Mouse (Mus musculus): Measurements from ENCODE around the gene Hadh.

Hadh gene

DNA sequence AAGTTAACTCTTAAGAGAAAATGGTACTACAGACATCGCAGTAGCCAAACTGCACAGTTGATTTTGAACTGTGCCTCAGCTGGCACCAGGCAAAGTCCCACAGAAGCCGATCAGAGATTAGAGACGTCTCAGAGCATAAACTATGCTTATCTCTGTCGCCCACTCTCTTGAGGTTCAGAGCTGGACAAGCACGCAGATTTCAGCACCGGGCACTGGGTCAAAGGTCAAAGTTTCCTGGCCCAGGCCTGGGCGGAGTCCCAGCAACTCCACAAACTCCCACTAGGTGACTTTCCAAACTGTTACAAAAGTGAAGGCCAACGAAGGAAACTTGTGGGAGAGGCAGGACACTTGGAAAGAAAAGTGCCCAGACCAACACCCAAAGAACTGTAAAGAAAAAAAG, 744 bp downstream of the Hadh start:
- no peak for DNase-seq (ENCODE audit: low spot score)

DNA sequence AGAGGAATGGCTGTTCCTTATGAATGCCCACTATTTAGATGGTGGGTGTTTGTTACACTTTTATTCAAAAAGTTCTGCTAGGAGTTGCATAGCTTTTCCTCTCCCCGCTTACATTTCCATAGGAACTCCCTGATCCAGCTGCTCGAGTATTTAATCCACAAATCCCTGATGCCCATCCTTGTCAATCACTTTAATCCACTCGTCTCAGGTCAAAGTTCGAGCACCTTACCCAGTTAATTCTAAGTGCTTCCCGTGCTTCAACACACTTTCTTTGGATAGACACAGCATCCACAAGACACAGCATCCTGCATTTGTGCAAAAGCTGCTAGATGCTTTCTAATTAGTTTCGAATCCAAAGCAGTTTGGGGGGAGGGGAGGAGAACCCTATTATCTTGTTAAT, 1.5 kb downstream of the Hadh start:
- no peak for DNase-seq (ENCODE audit: low spot score)

DNA sequence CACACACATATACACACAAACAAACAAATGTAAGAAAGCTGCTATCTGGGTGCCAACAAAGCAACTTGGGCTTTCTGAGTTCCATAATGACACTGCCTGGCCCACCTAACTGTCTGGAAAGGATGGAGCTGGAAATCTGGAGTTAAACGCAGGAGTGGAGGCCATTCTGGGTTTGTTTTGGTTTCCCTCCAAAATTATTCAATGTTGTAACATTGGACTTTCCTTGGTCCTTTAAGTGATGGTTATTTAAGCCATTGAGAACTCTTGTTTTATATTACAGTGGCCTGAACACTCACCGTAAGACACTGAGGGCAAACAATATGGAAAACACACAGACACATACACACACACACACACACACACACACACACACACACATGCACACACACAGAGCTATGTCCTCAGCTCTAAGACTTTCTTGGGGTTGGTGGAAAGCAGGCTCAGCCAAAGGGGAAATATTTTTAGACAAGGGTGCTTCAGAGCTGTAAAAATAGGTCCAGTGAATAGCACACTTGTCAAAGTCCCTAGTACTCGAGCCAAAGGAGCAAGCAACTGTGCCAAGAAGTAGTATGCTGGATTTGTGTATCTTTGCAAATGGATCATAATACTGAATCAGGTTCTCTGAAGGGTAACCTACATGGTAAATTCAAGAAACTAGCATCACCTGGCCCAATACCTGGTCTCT, 5.4 kb downstream of the Hadh start:
- no peak for DNase-seq (ENCODE audit: low spot score)

DNA sequence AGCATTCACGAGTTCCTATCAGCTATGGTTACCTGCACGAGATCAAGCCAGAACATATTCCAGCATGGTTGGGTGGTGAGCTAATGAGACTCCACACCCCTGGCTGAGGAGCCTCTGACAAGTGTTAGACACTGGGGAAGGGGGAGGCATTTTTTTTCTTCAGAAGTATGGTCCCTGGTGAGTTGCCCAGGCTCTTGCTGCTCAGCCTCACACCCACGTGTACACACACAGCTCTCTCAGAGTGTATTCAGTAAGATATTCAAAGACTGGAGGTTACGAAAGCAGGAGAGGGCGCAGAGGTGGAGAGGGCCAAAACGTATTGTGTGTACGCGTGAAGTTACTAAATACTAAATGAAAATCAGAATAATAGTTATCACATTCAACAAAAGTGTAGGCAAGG, 6.4 kb downstream of the Hadh start:
- no peak for DNase-seq (ENCODE audit: low spot score)

DNA sequence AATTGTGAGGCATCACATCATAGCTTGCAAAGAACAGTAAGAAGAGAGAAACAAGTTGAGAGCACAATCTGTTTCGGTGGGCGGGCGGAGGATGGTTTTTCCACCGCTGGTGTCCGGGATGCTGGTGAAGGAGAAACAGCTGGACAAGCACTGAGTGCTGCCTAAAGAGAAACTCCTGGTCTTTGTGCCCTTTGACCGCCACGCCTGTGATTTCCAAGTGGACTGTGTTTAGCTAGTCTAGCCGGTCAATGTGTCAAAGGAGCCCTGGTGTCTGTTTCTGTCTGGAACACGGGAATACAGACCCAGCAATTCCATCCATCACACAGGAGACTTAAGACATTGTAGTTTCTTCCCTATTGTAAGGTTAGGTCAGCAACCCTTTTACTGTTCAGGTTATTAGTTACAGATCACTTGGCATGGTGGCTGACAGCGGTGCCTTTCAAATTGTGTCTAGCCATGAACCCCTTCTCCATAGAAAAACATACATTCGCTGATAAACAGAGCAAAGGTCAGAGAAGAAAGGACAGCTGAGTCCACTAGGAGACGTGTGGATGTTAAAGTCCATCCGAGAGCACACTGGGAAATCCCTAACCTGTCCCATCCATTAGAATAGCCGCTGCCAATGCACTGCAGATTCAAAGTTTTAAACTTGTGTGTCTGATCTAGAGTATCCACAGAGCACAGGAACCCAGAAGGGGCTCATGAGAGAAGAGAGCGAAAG, 8.0 kb downstream of the Hadh start:
- DNase-seq (ENCODE audit: low spot score): no peak

DNA sequence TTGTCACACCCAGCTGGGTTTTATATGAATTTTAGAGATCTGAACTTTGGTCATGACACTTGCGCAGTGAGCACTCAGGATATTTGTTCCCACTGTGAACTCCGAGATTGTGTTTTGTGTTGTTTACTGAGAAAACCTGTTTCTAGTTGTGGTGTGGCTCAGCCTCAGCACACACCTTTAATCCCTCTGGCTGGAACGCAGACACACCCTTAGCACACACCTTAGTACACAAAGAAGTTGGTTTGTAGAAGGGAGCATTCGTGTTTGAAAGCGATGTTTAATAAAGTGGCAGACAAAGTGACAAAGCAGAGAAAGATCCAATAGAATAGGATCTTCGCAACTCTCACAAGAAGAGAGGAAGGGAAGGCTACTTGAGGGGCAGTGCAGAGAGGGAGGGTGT, 11.5 kb downstream of the Hadh start:
- no peak for DNase-seq (ENCODE audit: low spot score)

DNA sequence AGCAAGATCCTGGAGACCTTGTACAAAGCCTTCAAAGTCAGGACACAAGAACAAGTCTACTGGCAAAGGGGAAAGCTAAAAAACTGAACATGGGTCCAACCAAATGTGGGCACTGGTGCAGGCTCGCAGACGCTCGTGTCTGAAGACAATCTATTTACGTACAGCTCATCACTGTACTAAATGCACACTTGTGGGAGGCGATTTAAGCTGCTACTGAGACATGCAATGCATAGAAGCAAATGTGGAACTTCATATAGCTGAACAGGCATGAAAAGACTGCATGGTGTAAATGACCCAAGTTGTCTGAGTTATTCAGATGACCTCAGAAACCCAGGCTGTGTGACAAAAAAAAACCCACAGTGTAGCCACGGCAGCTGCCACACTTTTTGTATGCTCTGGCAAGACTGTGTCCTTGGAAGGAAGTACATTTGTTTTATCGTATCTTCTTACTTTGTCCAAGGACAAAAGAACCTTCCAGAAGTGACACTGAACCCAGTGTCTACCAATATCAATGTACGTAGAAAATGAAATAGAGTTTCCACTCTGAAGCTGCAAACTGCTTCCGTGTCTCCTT, 12.4 kb downstream of the Hadh start:
- DNase-seq (ENCODE audit: low spot score): no peak

DNA sequence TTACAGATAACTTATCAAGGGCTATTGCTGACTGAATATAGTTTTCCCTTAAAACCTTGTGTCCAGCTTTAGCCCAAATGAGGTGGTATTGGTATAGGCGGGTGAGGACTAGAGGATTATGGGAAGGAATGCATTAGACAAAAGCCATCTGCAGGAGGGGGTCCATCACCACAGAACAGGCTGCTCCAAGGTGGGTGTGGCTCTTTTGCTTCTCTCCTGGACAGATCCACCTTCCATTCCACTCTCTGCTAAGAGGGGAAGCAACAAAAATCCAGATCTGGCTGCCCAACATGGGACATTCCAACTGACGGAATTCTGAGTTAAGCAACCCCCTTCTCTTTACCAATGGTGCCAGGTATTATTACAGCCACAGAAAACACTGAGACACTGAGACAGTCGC, 13.0 kb downstream of the Hadh start:
- no peak for DNase-seq (ENCODE audit: low spot score)

DNA sequence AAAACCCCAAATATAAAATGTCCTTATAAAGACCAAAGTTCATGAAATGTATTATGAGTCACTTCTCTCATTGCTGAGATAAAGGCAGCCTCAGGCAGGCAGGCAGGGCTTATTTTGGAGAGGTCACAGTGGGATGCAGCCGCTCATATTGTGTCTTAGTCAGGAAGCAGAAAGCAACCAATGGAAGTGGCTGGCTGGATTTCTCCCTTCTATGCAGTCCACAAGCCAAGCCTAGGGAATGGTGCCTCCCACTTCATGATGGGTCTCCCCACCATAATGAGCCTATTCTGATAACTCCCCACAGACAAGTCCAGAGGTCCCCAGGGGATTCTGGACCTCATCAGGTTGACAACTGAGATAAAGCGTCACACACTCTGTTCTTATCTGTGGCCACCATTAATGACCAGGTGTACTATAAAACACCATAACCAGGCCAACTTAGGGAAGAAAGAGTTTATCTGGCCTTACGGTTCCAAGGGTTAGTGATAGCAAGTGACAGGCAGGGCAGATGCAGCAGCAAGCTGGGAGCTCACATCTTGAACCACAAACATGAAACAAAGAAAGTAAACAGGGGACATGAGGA, 16.4 kb downstream of the Hadh start:
- no peak for DNase-seq (ENCODE audit: low spot score)

DNA sequence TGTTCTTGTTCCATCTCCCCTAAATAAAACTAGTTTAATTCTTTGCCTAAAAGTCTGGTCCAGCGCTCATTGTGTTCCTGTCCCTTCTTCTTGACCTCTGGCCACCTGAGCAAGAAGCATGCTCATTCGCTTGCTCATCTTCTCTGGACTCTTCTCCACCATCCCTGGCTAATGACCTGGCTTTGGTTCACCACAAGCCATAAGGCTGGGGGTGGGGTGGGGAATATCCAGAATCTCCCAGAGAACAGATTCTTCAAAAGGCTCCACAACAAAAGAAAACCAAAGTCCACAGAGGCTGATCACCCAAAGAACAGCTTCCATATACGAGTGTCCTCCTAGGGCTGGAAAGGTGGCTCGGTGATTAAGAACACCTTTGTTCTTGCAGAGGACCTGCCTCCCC, 16.9 kb downstream of the Hadh start:
- no peak for DNase-seq (ENCODE audit: low spot score)

DNA sequence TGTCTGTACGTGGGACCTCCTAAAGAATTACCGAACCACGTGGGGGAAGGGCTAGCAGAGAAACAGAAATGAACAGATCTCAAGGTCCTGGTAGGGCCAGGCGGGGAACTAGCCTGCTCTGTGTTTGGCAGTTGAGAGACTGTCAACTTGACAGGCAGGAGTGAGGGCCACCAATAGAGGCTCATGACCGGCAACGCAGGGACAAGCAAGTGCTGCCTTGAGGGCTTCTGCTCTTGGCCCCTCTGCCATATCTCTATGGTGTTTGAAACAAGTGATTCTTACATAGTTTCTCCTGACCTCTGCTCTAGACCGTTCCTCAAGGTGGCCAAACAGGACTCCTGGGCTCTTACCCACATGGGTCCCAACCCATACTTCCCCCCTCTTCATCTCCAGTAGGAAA, 20.3 kb downstream of the Hadh start:
- no peak for DNase-seq (ENCODE audit: low spot score)

DNA sequence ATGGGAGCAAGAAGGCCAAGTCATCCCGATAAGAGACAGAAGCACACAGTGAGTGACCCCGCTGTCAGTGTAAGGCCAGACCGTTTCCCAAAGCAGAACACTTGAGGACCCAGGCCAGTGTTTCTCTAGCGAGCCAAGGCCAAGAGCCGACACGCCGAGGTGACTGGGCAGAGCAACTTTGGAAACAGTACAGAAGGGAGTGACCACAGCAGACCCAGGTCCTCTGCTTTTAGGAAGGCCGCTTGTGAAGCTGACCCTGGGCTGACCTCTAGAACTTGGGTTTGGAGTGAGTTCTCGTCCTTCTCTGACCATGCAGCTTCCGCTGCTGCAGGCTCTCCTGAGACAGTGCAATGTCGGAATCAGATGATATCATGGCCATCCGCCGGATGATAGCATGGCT, 20.9 kb downstream of the Hadh start:
- DNase-seq (ENCODE audit: low spot score): no peak

DNA sequence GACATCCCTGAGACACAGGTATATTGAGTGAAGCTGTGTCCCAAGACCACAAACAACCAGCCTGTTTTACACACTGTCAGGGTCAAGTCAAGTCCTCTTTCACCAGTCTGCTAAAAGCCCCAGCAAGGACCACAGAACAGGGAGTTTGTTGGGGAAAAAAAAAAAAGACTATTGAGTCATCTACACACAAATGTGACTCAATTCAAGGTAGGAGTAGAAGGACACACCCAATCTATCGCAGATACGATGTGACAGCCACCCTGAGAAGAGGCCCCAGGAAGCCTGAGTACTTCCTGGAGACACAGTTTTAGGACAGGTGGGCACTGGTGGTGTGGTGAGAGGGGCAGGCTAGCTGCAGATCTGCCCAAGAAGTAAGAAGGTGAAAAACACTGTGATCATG, 21.6 kb downstream of the Hadh start:
- no peak for DNase-seq (ENCODE audit: low spot score)

DNA sequence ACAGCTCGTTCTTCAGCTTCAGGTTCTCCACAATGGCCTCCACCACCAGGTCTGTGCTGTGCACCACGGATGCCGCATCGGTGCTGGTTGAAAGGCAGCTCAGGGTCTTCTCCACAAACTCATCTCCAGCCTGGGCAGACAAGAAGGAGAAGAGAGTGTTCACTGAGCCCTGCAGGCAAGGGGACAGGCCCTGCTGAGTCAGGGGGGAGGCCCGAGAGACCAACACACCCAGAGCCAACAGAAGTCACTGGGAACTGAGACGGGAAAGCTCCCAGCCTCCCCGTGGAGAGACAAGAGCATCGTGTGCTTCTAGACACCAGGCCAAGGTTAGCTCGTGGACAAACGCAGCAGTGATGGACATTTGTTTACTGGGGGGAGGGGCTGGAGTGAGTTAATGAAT, 23.5 kb downstream of the Hadh start:
- no peak for DNase-seq (ENCODE audit: low spot score)

DNA sequence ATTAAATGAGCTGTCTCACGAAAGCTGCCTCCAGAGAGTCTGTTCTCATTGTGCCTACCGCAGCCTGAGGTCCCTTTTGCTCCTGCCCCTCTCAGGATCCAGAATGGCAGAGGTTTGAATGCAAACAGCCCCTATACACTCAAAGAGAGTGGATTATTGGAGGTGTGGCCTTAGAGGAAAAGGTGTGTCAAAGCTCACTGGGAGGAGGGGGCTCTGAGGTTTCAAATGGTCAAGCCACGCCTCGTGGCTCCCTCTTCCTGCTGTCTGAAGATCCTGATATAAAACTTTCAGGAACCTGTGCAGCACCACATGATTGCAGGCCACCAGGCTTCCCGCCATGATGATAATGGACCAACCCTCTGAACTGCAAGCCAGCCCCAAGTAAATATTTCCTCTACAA, 24.1 kb downstream of the Hadh start:
- no peak for DNase-seq (ENCODE audit: low spot score)

DNA sequence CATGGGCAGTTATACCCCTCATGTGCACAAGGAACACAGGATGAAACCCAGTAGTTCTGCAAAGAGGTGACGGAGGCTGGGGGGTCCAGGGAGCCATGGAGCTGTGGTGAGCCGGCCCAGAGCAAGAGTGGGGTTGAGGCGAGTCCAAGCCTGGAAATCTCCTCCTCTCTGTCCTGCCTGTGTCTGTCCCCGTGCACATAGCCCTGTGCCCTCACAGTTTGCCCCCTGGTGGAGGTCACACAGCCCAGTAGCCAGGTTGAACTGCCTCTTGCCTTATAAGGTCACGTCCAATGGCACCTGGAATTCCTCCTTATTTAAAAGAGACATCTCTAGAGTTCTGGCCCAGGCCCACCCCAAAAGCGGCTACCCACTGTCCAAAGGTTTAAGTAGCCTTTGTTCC, 24.5 kb downstream of the Hadh start:
- DNase-seq (ENCODE audit: low spot score): no peak

DNA sequence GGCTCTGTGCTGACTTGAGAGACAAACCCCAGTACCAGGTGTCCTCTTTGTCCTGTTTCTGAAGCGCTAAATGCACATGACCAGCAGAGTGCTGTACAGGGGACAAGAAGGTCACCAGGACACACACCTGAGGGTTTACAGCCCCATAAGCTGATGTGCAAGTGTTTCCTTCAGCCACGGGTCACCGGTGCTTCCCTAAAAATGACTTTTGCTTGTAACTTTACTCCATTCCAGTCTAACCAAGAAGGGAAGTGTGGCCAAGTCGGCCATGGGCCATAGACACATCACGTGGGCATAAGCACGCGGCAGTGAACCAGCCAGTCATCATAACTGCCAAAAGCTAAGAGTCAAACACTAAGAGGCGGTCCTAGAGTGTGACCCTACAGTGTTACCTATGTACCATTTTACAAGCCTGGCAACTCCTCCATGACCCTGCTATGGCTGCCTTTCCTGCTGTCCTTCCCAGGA, 25.3 kb downstream of the Hadh start:
- DNase-seq (ENCODE audit: low spot score): no peak

DNA sequence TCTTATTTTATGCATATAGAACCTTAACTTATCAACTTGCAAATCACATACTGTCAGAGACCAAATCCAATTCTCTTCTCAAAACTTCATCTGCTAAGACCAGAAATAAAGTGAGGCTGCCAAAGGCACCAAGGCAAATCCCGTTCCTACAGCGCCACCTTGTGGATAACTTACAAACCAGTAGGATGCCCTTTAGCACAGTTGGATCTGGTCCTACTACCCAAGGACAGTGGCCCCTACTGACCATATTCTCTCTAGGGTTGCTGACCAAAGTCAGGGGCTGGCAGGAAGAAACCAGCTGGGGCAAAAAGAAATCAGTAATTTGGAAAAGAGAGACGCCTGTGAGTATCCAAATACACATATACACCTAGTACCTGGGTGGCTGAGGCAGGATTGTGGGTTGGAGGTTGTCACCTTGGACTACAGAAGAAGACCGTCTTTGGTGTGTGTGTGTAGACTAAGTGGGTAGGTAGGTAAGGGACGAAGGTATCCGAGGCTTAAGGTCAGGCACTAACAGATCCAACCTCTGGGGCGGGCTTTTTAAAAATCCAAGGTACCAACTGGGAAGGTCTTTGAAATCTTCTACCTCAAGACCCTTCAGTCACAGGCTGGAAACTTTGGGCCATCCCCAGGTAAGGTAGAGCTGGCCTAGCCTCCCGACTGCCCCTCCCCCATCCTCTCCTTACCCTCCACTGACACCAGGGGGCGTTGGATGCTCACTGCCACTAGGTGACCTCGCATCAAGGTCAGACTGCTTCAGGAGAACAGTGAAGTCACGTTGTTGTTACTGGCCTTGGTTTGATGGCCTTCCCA, 25.9 kb downstream of the Hadh start:
- peak; percentile 73 for DNase-seq (ENCODE audit: low spot score)

DNA sequence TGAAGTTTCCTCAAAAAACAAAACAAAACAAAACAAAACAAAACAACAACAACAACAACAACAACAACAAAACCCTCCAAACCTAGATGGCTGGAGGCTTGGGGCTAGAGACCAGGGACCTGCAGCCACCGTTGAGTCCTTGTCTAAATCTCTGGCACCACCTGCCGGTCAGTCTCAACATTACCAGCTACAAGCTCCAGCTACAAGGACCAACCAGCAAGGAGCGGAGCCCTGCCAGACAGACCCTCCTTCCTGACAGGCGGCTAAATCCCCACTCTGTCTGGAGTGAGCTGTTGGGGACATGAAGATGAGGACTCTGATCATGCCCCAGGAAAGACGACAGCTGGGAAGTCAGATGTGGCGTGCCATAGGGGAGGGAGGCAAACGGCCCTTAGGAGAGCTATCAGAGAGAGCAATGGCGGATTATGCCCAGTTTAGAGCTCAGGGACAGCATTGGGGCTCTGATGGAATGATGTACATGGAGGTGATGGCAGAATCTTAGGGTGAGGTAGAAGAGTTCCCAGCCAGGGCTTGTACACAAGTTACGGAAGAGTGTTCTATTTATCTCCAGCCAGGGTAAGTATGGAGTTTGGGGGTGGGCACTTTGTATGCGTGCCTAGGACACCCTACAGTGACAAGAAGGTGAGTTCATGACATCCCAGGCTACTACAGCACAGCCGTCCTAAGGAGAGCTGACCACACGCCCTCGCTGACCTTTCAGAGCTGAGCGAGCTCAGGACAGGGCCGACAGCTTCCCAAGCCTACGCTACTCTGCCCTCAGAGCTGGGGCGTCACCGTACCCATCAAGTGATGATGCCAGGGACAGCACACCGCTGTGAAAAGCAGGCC, 33.9 kb downstream of the Hadh start:
- peak; percentile 71 for DNase-seq (ENCODE audit: low spot score)

DNA sequence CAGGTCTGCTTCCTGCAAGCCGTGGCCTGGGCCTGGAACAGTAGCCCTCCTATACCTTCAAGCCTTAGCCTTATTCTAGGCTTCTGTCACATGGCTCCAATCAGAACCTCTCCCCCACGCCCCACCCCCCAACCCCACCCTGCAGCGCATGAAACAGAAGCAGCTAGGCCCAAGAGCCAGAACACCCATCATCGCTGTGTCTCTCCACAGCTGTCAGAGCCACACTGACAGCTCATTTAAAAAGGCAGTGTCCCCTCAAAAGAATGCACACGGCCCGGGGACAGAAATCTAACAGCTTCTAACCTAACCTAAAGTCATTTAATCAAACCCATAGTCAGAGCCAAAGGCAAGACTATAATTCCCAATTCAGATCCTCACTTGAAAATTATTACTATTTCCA, 34.8 kb downstream of the Hadh start:
- no peak for DNase-seq (ENCODE audit: low spot score)

DNA sequence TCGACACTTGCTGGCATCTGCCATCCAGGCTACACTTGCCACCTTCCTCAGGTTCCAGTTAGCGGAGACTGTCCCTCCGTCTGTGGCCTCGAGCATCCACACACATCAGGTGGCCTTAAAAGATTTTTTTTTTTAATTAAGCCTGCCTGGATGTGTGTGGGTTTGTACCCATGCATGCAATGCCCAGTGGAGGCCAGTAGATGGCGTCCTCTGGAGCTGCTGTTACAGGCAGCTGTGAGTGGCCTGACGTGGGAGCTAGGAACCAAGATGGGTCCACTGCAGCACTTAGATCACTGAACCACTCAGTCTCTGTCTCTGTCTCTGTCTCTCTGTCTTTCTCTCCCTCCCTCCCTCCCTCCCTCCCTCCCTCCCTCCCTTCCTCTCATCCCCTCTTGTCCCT, 43.8 kb downstream of the Hadh start:
- DNase-seq (ENCODE audit: low spot score): no peak
